Mouse (Mus musculus): ENCODE data around the gene Mfap4.

Gene Mfap4

DNA sequence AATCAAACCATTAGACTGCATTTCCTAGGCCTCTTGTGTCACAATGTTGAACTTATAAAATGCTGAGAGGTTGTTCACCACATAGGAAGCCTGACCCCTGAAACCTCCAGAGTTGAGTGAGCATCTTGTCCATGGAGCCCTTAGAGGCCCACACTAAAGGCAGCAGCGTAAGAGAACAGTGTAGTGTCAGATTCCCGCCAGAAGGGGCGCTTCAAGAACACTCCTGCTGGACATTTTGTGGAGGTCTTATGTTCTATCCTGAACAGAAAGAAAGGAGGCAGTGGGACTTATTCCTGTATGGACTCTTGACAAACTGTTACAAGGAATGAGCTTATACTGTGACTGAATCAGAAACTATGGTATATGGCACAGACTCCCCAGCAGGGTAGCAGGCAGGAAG lies 29.7 kb downstream of the Mfap4 start:
- no peak for DNase-seq (ENCODE audit: low spot score)

DNA sequence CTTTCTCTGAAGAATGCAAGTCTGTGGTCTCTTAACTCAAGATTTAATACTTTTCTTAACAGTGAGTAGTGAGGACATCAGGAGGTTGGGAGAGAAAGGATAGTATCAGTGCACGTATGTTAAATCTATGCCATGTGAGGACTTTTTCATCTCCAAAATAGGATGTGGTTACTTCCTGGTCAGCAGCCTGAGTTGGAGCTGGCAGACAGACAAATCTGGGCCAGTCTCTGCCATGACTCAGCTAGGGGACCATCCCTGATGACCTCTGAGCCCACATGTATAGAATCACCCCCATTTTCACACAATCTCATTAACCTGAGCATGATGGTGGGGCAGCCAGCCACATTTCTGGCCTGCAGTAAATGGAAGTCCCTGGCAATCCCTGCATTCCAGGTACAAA lies 32.7 kb downstream of the Mfap4 start:
- no peak for DNase-seq (ENCODE audit: low spot score)

DNA sequence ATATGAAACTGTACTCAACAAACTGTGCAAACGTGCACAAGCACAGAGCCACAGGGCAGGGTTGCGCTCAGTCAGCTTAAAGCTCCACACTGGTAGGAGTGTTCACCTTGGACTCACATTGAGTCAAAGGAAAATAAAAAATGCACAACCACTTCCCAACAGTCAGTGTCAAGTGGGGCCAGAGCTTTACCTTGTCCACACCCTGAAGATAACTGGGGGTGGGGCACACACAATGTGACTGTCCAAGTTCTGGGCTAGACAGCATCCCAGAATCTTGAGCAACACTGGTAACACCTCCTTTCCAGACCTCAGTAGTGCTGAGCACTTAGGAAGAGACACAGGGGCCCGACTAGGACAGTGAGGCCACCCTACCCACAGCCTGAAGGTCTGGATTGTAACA lies 33.6 kb downstream of the Mfap4 start:
- no peak for DNase-seq (ENCODE audit: low spot score)

DNA sequence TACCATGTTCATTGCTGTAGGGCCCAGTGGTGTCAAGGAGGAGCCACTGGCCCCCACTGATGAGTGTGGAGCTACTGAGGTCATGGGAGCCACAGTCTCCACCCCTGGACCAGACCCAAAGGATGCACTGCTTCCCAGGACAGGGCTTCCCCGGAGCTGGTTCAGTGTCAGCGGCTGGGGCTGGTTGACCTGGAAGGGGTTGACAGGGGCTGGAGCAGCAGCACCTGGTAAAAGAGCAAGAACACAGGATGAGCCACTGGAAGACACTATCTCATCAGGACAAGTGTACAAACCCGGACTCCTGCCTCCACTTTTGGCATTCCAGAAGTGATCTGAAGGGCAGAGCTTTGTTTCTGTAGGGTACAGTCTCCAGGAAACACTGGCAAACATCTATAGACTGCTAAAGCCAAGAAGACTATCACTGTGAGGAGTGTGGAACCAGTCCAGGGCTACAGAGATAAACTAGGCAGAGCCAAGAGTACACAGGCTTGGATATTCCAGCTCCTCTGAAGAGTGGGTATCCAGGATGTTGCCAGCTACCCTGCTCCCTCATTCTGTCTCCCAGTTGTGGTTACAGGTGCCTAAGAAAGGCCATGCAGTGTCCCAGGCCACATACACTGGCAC lies 34.4 kb downstream of the Mfap4 start:
- DNase-seq (ENCODE audit: low spot score) = no peak

DNA sequence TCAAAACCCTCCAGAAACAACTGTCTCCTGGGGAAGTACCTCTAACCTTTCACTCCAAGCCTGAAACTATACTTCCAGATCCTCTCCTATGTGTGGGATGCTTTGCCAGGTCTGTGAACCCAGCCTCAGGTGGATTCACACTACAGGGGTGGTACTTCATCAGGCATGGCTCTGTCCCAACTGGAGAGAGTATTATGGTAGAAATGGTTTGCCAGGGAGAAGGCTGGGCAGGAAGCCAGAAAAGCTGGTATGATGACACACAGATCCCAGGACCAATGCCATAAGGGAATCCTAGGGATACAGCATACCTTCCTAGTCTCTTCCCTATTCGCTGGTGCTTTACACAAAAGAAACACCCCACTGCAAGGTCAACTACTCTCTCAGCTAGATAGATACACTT lies 41.6 kb downstream of the Mfap4 start:
- DNase-seq (ENCODE audit: low spot score) = peak; percentile 69

DNA sequence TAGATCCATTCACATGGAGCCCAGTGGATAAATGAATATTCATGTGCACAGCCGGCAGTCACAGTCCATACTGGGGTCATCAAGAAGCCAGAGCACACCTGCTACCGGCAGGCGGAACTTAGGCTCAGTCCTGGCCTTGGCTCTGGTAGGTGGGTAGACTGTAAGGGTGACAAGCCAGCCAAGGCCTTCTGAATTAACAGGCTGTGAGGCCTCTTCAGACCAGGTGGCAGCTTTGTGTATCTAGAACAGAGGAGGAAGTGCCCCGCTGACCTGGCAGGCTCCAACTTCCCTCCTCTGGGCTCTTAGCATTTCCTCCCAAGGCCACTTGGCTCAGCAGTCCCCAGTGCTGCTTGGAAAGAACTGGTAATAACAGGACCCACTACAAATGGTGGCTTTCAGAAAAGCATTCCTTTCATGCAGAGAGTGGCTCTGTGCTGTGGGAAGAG lies 44.1 kb downstream of the Mfap4 start:
- peak; percentile 45 for DNase-seq (ENCODE audit: low spot score)

DNA sequence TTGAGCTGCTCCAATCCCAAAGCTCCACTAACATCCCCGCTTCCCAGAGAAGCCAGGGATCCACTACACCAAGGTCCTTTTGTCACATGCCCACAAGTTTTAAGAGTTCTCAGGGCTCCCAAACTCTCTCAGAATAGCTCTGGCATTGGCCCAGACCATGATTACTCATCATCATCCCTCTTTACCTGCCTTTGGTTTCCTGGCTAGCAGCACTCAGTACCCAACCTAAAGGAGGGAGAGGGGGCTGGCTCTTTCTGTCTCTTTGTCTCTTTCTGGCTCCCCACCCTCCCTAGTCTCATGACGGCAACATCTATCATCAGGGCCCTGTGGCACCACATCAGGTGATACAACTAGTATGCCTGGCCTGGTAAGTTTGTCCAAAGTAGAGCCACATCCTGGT lies 47.6 kb downstream of the Mfap4 start:
- no peak for DNase-seq (ENCODE audit: low spot score)

DNA sequence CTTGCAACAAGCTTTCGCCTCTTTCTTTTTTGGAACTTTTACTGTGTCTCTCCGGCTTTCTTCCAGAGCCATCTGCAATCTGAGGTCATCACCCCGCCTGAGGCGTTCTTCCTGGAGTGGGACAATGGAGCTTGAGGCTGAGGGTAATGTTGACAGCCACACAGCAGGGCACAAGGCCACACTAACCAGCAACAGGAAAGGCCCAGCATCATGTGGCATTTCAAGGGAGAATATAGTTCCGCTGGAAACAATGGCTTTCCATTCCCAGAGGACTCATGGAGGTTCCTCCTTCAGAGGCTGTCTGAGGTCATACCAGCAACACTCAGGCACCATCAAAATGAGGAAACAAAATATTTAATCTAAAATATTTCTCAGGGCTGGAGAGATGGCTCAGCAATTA lies 48.3 kb downstream of the Mfap4 start:
- DNase-seq (ENCODE audit: low spot score) = no peak

DNA sequence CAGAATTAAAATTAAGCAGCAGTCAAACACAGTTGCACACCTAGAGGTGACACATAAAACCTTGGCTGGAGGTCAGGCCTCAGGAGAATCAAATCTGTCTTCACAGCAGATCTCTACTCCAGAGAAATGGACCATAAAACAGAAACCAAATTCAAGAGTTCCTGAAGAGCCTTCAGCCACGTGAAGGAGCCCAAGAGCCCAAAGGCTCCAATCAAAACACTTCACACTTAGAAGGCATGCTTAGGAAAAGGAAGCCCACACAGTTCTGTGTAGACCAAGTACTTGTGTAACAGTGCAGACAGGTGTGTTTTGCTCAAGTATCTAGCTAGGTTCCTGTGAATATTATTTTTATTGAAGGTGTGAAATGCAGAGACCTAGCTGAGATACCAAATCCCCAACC lies 50.3 kb downstream of the Mfap4 start:
- DNase-seq (ENCODE audit: low spot score) = no peak

DNA sequence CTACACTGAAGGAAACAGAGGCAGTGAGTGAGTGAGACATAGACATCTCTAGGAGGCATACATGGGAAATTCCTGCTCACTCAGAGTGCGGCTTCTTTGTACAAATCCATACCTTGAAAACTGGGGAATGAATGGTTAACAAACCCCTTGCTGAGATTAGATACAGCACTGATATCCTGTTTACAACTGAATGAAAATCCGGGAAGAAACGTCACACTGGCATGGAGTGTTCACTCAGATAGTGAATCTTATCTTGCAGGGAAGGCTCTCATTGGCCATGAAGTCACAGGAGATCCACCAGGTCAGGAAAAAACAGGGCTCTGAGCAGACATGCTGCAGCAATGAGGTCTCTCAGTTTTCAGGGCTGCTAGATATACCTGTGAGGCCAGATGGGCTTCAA lies 51.7 kb downstream of the Mfap4 start:
- no peak for DNase-seq (ENCODE audit: low spot score)

DNA sequence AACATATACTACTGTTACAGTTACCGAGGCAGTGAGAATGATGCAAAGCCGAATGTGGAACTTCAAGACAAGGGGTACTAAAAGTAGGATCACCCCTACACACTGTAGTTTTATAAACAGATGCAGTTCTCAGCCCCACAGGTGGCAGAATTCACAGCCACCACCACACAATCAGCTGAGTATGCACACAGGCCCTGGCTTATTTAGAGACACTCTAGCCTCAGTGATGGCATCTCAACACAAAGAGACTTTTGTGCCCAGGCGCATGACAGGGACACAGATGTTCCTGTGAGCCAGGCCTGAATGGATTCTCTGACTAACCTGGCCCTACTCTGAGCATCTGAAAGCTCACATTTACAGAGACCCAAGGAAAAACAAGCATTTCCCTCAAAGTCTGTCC lies 52.1 kb downstream of the Mfap4 start:
- peak; percentile 60 for DNase-seq (ENCODE audit: low spot score)

Measured in layer of hippocampus, adult 11-12 months (tissue).